Mouse (Mus musculus): ENCODE results near the gene Apbb2.

The Apbb2 gene

GRCm38 (mm10) chr5:66618597-66618996, at the start of gene Apbb2:
Gene Apbb2, minus strand, starts transcription at chr5:66618784.
- DNase-seq (ENCODE audit: low spot score in 2 of 2): peak; percentile 90 to 91

GRCm38 (mm10) chr5:66654220-66654619, 35.6 kb upstream of the Apbb2 start:
- DNase-seq (ENCODE audit: low spot score in 2 of 2): no peak

DNA sequence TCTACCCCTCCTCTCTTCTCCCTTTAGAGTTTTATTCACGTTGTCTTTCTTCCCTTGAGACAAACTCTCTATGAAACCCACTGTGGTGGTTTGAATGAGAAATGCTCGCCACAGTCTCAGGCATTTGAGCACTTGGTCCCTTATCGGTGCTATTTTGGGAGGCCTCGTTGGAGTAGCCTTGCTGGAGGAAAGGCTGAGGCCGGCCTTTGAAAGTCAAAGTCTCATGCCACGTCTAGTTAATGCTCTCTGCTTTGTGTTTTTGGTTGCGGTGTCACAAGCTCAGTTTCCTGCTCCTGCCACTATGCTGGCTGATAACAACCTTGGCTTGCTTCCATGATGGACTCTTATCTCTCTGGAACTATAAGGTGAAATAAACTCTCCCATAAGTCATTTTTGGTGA, 28.9 kb upstream of the Apbb2 start:
- DNase-seq (ENCODE audit: low spot score in 2 of 2): no peak

GRCm38 (mm10) chr5:66643260-66643659, 24.7 kb upstream of the Apbb2 start:
- DNase-seq (ENCODE audit: low spot score in 2 of 2): no peak

- no peak for DNase-seq (ENCODE audit: low spot score in 2 of 2)
Measured at GRCm38 (mm10) chr5:66642156-66642555, 23.6 kb upstream of the Apbb2 start.

DNA sequence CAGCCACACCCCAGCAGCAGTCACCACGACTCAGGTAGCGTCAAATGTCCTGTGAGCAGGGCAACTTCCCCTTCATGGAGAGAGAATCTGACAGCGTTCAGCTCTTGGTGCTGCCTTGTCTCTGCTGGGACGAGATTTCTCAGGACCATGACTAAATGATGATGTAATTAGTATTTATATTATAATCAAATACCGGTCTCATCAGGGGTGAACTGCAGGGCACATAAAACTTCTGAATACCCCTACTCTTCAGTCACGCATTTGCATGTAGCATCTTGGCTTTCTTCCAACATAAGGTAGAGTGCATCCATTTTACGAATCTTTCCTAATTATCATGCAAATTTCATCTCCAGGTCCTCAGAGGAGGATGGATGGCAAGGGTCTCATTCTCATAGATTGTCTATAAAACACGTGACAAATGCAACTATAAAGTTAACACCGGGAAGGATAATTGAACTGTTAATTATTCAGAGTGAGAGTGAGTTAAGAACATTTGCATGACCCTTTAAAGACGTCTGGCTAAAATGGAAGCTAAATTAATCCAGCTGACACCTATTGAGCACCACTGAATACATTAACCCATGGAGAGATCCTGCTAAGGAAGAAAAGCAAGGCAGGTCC, 17.0 kb upstream of the Apbb2 start:
- DNase-seq (ENCODE audit: low spot score in 2 of 2): no peak

- DNase-seq (ENCODE audit: low spot score in 2 of 2): no peak
Measured at GRCm38 (mm10) chr5:66627805-66628204, 9.2 kb upstream of the Apbb2 start.

- peak; percentile 64 to 81 for DNase-seq (ENCODE audit: low spot score in 2 of 2)
Measured at GRCm38 (mm10) chr5:66620191-66620625, 1.6 kb upstream of the Apbb2 start.

DNA sequence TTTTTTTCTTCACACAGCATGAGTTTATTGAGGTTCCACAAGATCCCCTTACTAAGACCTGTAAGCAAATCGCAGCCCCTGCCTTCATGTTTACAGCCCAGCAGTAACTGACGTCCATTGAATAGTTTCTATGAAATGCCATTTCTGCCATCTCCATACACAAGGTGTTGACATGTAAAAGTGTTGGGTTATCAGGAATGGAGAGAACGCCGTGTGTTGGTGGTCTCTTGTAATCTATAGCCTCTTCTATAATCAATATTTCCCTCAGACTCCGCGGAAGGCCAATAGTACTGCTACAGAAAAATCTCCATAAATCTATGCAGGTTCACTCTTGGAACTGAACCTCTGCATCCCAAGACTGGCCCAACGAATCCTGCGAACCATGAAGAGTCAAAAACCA, 1.1 kb upstream of the Apbb2 start:
- no peak for DNase-seq (ENCODE audit: low spot score in 2 of 2)

DNA sequence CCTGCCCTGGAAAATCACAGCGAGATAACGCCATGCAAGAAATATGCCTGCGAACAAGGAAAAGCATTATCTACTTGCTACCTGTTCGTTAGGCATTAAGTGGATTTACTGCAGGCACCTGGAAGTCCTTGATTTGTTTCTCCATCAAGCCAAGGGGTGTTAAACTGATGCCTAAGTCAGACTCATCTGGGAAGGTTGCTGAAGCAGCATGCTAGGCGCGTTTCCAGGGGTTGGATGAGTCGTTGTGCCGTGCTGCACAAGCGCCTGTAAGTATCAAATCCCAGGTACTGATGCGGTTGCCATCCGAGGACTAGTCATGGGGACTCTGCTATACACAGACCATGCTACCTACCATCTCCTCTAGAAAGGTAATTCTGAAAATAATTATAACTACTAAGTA, 611 bp upstream of the Apbb2 start:
- DNase-seq (ENCODE audit: low spot score in 2 of 2): no peak

GRCm38 (mm10) chr5:66617921-66618460, 593 bp downstream of the Apbb2 start:
- no peak for DNase-seq (ENCODE audit: low spot score in 2 of 2)

- no peak for DNase-seq (ENCODE audit: low spot score in 2 of 2)
Measured at GRCm38 (mm10) chr5:66614940-66615339, 3.6 kb downstream of the Apbb2 start.

DNA sequence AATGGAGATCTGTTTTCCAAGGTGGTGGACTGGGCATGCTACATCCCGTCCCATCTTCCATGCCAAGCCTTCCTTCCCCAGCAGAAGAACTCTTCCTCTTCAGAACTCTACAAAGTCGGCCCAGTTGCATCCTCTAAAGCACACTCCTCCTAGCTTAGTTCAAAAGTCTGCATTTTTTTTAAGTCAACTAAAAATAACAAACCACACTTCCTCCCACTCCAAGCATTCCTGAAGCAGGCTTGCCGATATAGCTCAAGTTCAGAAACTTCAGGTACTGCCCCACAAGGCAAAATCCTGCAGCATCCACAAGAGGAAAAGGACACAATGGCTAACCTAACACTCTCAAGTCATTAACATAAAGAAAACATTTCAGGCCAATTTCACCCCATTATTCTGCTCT, 4.9 kb downstream of the Apbb2 start:
- DNase-seq (ENCODE audit: low spot score in 2 of 2): no peak

DNA sequence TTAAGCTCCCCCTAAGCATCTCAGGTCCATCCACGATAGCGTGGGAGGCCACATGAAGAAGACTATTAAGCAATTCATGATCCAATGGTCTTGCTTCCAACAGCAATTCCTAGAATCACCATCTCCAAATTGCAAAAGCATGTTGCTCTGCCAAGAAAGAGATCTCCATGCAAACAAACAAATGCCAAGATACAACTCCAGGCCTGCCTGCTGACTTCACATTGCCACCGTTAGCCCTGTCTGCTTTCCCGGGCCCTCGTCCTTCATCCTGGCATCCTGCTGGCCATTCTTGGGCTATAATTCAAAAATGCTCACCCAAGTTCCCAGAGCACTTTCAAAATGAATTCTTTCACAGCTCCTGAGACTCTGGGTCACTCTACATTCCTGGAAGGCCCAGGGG, 5.6 kb downstream of the Apbb2 start:
- no peak for DNase-seq (ENCODE audit: low spot score in 2 of 2)

DNA sequence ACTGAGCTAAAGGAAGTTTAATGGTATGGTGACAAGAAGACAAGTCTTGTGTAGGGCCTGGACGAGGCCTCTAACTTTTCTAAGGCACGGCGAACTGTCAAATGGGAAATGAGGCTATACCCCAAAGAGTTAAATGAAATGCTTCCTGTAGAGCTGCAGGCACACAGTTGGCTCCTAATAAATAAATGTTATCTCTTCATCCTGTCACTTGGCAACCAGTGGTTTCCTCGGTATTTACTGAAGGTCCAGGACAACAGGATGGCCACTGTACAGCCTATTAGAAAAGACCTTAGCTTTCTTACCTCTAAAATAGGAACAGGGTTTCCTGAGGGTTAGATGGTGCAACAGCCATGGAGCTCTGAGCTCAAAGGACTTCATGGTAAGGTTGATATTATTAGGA, 6.7 kb downstream of the Apbb2 start:
- DNase-seq (ENCODE audit: low spot score in 2 of 2): no peak

- DNase-seq (ENCODE audit: low spot score in 2 of 2): no peak
Measured at GRCm38 (mm10) chr5:66611361-66611760, 7.2 kb downstream of the Apbb2 start.

- DNase-seq (ENCODE audit: low spot score in 2 of 2): peak in 1 of 2 experiments; percentile 38
Measured at GRCm38 (mm10) chr5:66610270-66610669, 8.3 kb downstream of the Apbb2 start.

GRCm38 (mm10) chr5:66609306-66609705, 9.3 kb downstream of the Apbb2 start:
- no peak for DNase-seq (ENCODE audit: low spot score in 2 of 2)

DNA sequence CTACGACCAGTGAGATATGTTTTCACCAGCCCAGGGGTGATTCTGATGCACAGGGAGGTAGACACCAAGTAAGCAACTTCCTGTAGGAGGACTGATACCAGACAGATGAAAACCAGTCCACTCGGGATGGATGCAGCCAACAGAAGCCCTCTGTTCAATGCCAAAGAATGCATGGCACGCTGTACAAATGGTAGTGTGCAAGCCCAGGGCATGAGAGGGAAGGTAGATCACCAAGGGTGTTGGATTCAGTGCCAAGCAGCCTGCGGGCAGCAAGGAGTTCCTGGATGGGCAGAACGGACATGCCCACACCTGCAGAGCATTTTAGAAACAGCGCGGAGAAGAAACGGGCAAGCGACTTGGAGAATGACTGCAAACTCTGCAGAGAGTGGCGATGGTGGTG, 10.8 kb downstream of the Apbb2 start:
- DNase-seq (ENCODE audit: low spot score in 2 of 2): no peak

- DNase-seq (ENCODE audit: low spot score in 2 of 2): no peak
Measured at GRCm38 (mm10) chr5:66607201-66607600, 11.4 kb downstream of the Apbb2 start.

DNA sequence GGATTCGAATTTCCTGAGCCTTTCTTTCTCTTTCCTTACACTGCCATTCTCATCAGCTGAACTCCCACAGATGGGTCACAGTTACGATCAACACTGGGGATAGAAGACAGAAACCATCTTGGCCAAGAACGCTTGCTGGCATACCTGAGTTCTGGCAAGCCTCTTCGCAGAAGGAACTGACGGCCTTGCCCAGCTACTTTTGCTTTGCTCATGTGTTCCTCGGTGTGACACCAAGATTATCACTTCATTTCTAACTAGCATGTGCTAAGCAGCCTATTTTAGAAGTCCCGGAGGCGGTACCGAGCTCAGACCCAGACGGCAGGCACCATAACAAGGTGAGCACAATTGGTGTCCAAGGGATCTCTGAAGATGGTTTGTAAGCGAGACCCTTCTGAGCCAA, 12.9 kb downstream of the Apbb2 start:
- DNase-seq (ENCODE audit: low spot score in 2 of 2): peak in 1 of 2 experiments; percentile 50

DNA sequence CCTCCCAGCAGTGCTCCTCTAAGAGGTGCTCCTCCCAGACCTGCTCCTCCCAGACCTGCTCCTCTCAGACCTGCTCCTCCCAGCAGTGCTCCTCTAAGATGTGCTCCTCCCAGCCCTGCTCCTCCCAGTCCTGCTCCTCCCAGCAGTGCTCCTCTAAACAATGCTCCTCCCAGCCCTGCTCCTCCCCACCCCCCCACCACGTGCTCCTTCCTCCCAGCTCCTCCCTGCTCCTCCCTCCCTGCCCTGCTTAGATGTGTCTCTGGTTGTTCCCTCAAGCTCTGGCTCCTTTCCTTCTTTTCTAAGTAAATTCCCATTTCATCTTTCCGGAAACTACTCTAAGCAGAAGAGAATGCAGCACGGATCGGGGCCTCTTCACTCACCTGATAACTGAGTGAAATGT, 14.2 kb downstream of the Apbb2 start:
- DNase-seq (ENCODE audit: low spot score in 2 of 2): no peak

DNA sequence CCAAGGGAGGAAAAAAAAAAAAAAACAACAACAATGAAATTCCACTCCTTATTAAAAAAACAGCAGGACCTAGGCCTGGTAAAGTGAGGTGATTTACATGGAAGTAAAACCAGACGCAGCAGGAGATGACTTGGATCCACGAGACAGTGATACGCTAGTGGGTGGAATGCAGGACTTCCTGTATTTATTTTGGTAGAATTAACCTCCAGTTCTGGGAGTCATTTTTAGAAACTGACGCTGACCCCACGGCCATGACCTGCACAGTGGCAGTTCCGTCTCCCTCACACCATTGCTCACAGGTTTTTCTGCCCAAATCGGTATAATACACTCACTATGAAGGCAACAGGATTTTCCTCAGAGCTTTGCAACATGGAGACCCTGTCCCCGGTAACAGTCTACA, 14.8 kb downstream of the Apbb2 start:
- no peak for DNase-seq (ENCODE audit: low spot score in 2 of 2)

GRCm38 (mm10) chr5:66603223-66603622, 15.4 kb downstream of the Apbb2 start:
- DNase-seq (ENCODE audit: low spot score in 2 of 2): no peak
